Mouse (Mus musculus) left cerebral cortex, adult 18-20 months (tissue): ENCODE data around the gene Haus6. TPM values are rescaled to one million over a fixed set of nuclear protein-coding genes. Genes with fewer than 3 reads are reported as not detected.
"Not testable (repeated sequence)": the region's sequence is repeated elsewhere in the genome, so short reads cannot be mapped to it uniquely, and the experiment has no call there.

ENCODE experiments used
- DNase-seq, 2 experiments: peaks; one replicate each; pipeline ENCODE4 v3.0.0; 2021 to 2022; ENCODE audit warnings: low spot score in 2 of 2, mixed read lengths in 1 of 2
- long read RNA-seq, 2 experiments: library from polyadenylated mRNA; stranded (forward); transcript quantifications; one replicate each; pipeline ENCODE4 v2.0.0; 2021
- total RNA-seq, 2 experiments: library from RNA; stranded (reverse); gene quantifications; 2 replicates each; pipeline ENCODE4 v1.2.3; 2021

The Haus6 gene
- total RNA-seq = 10 to 100 TPM in 1 of 2 experiments, 1 to 10 TPM in 1; 6.8 to 10.9 TPM
- long read RNA-seq, experiment 1, full-length matches to known transcripts = 1 of 3 reads
- long read RNA-seq, experiment 1, partial matches to known transcripts = 0 of 3 reads
- long read RNA-seq, experiment 1, other reads (novel, unspliced or antisense) = 2 of 3 reads
- long read RNA-seq, experiment 2, full-length matches to known transcripts = 1 of 2 reads
- long read RNA-seq, experiment 2, partial matches to known transcripts = 0 of 2 reads
- long read RNA-seq, experiment 2, other reads (novel, unspliced or antisense) = 1 of 2 reads

DNA sequence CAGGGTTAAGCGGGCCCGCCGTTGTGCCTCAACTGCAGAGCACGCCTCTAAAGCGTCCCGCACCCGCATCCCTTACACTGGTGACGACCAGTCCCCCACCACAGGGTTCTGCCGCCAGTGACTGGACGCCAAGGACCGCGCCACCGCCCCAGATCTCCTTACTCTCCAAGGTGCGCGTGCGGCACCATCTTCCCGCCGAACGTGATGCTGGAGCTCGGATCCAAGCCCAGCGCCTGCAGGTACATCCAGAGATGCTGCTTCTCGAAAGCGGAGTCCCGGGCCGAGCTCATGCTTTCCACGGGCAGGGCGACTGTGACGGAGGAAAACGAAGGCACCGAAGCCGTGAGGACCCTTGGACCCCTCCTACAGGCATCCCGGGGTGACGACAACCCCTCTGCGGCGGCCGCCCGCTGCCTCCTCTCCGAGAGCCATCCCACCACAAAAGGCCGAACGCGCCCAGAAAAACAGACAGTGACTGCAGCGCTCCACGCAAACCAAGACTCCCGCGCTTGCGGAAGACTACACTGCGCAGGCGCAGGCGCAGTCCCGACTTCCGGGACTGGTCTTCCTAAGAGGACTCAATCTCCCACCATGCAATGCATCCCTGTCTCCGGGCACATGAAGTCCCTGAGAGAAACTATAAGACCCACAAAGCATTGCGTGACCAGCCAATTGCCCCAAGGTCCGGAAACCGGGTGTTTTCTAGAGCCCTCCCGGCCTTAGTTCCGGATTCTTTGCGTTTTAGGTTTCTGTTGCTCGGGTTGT is at the start of gene Haus6:
Haus6 (minus strand) TSS at position 532 of the 765 bp plus-strand sequence.
- peak; percentile 91 to 93 for DNase-seq

- DNase-seq = no peak
These were observed 45.3 kb upstream of the Haus6 start for GRCm38 (mm10) chr4:86657176-86657575.

- DNase-seq = not testable (repeated sequence)
These were observed 44.6 kb upstream of the Haus6 start for GRCm38 (mm10) chr4:86656410-86656809.

GRCm38 (mm10) chr4:86651686-86652384 is 40.0 kb upstream of the Haus6 start:
- DNase-seq = no peak

DNA sequence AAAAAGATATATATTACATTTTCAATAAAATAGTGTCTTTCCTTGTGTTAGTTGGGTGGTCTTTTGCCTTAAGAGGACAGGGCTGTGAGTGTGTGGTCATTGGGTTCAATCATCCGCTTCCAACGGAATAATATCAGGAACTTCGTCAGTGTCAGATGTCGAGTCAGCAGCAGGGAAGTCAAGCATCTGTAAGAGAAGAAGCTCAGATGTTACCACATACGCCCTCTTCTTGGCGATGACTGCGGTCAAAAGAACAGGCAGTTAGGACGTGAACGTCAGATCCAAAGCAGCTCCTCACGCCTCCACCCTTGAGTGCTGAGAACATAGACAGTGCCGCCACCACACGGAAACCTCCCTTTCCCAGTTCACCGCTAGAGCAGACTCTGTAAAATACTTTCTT is 36.5 kb upstream of the Haus6 start:
- not testable (repeated sequence) for DNase-seq

- not testable (repeated sequence) for DNase-seq
These were observed 25.7 kb upstream of the Haus6 start for GRCm38 (mm10) chr4:86637561-86637960.

DNA sequence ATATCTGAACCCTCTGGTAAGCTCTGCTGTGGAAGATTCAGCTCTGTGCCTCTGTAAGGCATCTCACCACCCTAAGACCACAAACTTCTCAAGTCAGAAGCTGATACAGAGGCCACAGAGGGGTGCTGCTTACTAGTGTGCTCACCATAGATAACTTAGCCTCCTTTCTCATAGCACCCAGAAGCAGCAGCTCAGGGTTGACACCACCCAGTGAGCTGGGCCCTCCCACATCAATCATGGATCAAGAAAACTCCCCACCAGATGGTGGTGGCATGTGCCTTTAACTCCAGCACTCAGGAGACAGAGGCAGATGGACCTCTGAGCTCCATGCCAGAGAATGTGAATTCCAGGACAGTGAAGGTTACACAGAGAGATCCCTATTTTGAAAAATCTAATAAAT is 23.0 kb upstream of the Haus6 start:
- not testable (repeated sequence) for DNase-seq

GRCm38 (mm10) chr4:86634312-86634711 is 22.5 kb upstream of the Haus6 start:
- DNase-seq = not testable (repeated sequence)

DNA sequence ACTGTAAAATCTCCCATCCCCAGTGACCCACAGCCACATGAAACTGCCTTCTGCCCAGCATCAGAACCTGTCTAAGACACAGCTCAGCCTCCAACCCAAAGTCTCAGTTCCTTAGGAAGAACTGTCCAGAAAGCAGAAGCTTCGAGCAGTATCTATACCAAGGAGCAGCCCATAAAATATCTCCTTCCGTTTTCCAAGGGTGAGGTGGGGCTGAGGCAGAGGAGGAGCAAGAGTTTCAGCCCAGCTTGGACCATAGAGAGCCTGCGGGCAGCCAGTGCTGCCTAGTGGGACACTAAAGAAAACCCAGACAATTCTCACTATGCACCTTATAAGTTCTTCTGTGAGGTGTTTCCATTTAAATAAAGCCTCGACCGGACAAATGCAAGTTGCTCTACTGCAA is 20.7 kb upstream of the Haus6 start:
- not testable (repeated sequence) for DNase-seq

- DNase-seq = no peak
These were observed 20.0 kb upstream of the Haus6 start for GRCm38 (mm10) chr4:86631831-86632230.

DNA sequence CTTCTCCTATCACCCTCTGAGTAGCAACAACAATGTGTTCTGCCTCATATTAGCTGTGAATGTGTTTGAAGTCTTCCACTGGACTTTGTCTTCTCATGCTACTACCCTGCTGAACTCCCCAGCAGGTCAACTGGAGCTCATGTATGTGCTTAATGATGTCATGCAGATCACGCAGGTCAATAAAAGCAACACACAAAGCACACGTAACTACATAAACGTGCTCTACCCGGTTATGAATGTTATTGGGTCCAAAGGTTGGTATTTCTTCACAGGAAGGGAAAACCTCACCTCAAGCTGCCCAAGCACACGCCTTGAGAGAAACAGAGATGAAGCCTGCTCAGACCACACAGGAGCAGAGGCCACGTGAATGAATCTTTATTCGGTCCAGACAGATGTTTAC is 14.6 kb upstream of the Haus6 start:
- not testable (repeated sequence) for DNase-seq

DNA sequence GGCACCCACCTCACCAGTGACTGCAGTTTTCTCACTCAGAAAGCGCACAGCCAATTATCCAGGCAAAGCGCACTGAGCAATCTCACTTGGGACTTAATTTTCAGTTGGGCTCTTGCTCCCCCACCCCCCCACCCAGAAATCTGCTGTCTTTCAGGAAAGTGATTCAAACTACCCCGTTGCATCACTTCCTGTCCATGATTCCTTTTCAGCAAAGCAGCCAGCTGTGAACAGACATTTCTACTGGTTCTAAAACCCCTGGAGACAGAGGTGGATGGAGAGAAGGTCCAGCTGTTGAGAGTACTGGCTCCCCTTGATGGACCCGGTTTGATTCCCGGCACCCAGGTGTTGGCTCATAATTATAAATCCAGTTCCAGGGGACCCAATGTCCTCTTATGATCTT is 13.6 kb upstream of the Haus6 start:
- no peak for DNase-seq

DNA sequence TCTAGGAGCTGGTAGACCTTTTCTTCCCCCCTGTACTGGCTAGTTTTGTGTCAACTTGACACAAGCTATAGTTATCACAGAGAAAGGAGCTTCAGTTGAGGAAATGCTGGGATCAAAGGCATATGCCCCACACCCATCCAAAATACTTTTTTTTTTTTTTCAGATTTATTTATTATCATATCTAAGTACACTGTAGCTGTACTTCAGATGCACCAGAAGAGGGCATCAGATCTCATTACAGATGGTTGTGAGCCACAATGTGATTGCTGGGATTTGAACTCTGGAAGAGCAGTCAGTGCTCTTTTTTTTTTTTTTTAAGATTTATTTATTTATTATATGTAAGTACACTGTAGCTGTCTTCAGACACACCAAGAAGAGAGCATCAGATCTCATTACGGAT is 10.7 kb upstream of the Haus6 start:
- not testable (repeated sequence) for DNase-seq

DNA sequence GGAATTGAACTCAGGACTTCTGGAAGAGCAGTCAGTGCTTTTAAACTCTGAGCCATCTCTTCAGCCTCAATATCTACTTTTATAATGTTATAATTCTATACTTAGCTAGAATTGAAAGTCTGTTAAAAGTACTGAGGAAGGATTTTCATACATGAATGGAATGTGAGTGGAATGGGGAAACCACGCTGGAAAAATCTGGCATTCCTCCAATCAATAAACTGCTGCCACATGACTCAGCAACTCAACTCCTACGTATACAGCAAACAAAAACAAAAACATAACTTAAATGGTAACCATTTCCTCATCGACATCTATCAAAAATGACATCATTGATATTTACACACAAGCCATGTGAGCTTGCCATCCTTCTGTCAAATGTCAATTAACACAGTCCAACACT is 10.3 kb upstream of the Haus6 start:
- DNase-seq = no peak

DNA sequence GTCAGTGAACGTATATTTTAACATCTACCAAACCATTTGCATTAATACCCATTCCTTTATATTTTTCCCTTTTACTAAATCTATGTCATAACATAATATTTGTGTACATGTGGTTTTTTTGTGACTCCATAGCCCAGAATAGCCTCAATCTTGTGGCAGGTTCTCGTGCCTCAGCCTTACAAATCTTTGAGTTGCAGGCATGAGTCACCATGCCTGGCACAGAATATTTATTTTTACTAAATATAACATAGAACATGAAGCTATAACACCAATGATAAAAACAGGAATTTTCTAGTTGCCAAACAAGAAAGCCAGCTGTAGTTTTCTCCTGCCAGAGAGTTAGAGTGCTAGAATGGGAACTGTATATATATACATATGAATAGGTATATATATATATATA is 8.7 kb upstream of the Haus6 start:
- DNase-seq = peak in 1 of 2 experiments; percentile 3

DNA sequence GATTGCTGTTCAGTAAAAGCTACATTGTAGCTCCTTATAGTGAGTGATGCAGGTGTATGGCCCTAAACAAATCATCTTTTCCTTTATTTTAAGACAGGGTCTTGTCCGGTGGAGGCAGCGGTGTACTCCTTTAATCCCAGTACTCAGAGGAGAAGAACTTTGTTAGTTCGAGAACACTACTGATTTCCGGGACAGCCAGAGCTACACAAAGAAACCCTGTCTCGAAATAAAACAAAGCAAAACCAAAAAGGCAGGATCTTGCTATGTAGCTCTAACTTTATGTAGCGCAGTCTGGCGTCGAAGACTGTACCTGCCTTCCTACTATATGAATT is 400 bp upstream of the Haus6 start:
- DNase-seq = no peak

DNA sequence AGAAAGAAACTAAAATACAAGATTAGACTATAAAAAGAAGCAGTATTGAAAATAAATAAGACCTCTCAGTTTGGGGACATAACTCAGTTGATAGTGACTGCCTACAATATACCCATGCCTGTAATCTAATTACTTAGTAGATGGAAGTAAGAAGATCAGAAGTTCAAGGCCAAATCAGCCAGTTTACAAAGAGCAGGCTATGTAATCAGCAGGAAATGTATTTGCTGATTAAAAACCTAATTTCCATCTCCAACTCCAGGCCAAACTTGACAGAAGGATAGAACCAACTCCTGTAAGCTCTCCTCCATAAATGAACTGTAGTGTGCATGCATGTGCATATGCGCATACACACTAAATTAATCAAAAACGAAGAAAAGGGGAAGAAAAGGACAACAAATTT is 20.6 kb downstream of the Haus6 start:
- no peak for DNase-seq

GRCm38 (mm10) chr4:86588236-86588635 is 23.6 kb downstream of the Haus6 start:
- DNase-seq = no peak

DNA sequence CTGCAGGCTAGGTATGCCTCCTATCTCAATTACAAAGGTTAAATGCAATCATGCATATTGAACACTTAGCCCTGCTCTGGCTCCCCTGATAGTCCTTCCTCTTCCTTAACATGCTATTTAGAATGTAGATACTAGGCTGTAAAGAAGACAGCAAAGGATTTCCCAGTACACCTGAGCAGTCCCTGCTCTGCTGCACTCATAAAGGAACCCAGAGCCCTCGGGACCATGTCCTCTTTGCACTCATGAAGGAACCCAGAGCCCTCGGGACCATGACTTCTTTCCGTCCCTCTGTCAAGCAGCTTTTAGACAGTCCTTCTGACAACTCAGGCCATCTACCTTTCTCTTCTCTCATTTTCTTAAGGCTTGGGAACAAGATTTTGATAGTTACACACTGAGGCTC is 31.3 kb downstream of the Haus6 start:
- DNase-seq = no peak

DNA sequence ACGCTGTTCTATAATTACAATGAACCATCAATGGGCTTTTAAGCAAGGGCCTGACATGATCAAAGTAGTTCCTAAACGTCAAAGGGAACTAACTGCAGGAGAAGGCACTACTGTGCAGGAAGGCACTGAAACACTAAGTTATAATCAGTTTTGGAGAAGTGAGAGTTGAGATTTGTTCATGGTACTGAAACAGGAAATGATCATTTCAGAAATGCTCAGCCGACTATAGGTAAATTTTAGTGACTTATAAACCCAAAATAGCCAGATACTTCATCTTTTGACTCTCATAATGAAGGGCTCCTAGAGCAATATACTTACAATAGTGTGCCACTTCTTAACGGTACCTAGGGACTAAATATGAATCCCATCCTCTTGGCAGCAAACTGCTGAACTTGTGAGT is 31.8 kb downstream of the Haus6 start:
- no peak for DNase-seq

DNA sequence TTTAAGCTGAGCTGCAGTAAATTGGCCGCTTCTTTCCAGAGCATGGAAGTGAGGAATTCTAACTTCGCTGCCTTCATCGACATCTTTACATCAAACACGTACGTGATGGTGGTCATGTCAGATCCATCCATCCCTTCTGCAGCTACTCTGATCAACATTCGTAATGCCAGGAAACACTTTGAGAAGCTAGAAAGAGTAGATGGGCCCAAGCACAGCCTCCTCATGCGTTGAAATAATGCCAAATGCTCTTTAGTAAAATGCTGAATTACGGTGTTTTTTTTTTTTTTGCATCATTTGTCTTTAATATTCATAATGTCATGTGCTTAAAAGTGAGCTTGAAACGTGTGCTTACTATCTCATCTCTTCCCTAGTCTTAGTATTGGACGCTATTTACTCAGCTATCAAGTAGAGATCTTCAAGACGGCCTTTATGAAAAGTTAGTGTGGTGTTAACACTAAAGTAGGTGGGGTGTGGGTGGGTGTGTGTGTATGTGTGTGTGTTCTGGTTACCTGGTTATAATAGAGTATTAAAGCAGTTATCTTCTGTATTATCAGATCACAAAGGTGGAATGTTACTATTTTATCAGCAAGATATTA is 35.1 kb downstream of the Haus6 start:
- DNase-seq = no peak

- peak; percentile 20 to 36 for DNase-seq
These were observed 35.7 kb downstream of the Haus6 start for GRCm38 (mm10) chr4:86576120-86576541.
